Mouse (Mus musculus) cerebellum, adult 2 months (tissue): ENCODE results near the gene Scn3b.
A peak's percentile ranks its signal among the peaks of the same experiment; 100 is the strongest.

Experiments
- CTCF ChIP-seq: fragments of 200-500 bp; IDR thresholded peaks from 2 replicates; pipeline ENCODE4 v1.5.1; 2011; ENCODE audit warnings: low read depth, mild to moderate bottlenecking, control low read depth, low read length, moderate library complexity, borderline replicate concordance; ENCODE audit not compliant: insufficient read depth
- POLR2A ChIP-seq: fragments of 200-500 bp; IDR thresholded peaks from 2 replicates; pipeline ENCODE4 v1.6.1; 2011; ENCODE audit warnings: low read length, control low read depth, borderline replicate concordance; ENCODE audit not compliant: insufficient read depth

- 0 out of 2 replicates have a peak, but pooled peaks have one; percentile 7 for TF ChIP-seq POLR2A
- peak; percentile 96 for TF ChIP-seq CTCF
Observed at GRCm38 (mm10) chr9:40333649-40334396, 64.8 kb downstream of the Scn3b start.
